Mouse (Mus musculus) T-helper 2 cell (primary cell): ENCODE measurements at regions not wholly inside any gene's neighbourhood (a gene's known extent, or its start where the extent isn't known, plus 50 kb on each side); places are given as distances from the start of the nearest gene placed in this dataset.

Experiments
- in situ Hi-C: fragments of 300-600 bp; cut with MboI, MseI; formaldehyde crosslinking; loops from one replicate; pipeline ENCODE4 v1.15.1; 2025; ENCODE audit warnings: high pct_unique_total_duplicates

DNA sequence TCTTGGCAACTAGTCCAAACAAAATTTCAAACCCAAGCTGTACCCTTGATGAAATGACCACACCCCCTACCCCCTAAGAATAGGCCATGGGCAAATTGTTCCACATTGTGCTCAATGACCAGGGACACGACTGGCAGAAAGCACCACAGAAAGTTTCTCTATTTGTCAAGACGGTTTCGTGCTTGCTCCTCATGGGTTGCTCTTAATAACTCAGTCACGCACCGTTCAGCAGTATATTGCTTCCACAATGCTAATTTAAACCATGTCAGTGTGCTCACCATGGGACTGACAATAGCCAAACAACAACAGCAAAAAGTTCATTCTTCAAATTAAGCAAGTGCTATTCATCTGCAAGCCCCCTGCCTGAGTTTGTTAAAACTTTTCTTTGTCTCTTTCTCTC lies 444.6 kb downstream of the Wdr11 start:
- in situ Hi-C loops: no loop called here

DNA sequence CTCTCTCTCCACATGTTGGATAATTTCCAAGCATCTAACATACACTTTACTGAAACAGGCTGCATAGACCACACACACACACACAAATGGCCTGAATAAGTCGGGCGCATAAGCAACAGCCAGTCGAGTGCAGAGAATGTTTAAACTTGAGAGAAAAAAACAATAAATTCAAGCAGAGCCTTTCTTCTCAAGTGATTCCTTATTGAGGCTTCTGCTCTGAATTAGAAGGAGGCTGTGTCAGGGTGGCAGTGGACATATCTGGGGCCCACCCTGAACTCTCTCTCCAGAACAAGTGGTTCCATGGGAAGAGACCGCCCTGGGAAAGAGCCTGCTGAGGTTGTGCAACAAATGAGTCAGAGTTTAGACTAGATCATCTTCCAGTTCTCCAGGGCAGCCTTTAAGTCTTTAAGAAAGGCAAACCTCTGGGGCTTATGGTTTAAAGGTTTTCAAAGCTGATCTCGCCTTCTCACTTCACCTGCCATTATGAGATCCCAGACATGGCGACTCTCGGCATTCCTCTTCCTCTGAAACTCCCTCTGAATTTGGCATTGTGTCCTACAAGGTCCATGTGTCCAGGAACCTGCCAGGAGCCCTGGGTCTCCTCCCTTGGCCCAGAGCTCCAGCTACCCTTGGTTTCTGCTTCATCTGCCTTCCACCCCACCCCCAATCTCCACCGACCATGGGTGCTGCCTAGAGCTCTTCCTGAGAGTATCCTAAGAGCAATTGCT lies 445.3 kb downstream of the Wdr11 start:
- in situ Hi-C loops: no loop called here

DNA sequence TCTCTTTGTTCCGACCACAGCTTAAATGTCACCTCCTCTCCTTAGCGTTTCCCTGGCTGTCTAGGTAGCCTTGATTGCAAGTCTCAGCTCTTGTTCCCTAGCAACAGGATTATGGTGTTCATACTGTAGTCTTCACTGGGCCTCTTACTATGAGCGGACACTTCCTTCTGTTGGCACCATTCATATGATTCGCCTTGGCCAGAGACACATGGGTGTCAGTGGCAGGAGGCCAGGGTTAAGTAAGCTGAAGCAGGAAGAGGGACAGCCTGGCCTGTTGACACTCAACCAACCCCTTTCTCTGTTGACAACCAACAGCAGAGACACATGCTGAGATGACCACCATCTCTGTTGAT lies 445.9 kb downstream of the Wdr11 start:
- in situ Hi-C loops: no loop called here

DNA sequence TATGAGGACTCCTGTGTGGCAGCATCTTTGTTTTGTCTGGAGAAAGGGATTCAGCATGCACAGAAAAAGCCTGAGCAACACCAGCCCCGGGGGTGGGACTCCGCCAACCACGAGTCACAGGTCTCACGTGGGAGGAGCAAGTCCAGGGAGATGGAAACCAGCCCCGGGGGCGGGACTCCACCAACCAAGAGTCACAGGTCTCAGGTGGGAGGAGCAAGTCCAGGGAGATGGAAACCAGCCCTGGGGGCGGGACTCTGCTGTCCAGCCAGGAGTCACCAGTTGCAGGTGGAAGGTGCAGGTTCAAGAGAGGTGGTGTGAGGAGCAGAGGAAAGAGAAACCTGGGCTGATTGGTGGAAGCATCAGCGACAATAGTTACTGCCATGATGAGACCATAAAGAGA lies 448.9 kb downstream of the Wdr11 start:
- in situ Hi-C loops: loop anchor here (10.0 kb wide), 1 partner anchor 924 kb away; no protein-coding TSS in a partner anchor

DNA sequence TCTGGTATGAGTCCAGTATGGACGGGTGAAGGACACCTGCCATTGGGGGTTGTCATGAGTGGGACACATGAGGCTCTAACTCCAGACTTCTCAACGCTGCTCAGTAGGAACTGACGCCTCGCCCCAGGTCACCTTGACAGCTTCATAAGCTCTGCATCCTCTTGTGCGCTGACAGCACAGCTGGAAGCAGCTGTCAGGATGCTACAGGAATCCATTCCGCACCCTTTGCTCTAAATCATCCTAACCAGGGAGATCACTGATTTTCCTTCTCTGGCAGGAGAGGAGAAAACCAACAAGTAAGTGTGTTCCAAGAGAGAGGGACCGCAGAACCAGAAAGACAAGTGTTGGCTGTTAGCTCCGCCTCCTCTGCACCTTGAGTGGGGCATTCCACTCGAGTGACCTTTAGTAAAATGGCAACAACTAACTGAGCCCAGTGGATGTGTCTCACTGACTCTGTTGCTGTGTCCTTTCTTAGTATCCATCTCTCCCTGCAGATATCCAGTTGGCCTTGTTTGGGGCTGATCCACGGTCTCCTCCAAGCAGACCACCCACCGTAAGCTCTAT lies 449.8 kb downstream of the Wdr11 start:
- in situ Hi-C loops: loop anchor here (10.0 kb wide), 1 partner anchor 923 kb away; no protein-coding TSS in a partner anchor

DNA sequence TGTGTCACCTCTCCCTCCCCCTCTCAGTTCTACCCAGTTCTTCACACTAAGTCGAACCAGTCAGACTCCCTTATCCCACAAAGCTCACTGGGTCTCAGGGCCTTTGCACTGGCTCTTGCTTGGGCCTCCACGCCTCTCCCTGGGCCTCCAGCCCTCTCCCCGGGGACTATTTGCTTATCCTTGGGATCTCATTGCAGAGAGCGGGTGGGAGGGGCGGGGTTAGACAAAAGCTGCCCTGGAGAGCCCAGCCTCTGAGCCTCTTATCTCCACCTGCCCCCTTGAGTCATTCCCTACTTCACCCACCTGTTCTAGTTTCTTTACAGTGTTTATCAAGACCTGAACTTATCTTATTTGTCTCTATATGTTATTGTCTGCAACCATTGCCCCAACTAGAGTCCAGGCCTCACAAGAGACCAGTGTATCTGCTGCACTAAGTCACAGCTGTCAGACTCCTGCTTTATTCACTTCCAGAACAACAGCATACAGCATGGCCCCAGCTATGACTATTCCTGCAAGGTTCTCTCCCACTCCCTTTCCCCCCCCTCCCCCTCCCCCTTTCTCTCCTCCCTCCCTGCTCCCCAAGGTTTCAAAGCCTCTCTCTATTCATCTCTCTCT lies 450.7 kb downstream of the Wdr11 start:
- in situ Hi-C loops: loop anchor here (10.0 kb wide), 1 partner anchor 922 kb away; no protein-coding TSS in a partner anchor

DNA sequence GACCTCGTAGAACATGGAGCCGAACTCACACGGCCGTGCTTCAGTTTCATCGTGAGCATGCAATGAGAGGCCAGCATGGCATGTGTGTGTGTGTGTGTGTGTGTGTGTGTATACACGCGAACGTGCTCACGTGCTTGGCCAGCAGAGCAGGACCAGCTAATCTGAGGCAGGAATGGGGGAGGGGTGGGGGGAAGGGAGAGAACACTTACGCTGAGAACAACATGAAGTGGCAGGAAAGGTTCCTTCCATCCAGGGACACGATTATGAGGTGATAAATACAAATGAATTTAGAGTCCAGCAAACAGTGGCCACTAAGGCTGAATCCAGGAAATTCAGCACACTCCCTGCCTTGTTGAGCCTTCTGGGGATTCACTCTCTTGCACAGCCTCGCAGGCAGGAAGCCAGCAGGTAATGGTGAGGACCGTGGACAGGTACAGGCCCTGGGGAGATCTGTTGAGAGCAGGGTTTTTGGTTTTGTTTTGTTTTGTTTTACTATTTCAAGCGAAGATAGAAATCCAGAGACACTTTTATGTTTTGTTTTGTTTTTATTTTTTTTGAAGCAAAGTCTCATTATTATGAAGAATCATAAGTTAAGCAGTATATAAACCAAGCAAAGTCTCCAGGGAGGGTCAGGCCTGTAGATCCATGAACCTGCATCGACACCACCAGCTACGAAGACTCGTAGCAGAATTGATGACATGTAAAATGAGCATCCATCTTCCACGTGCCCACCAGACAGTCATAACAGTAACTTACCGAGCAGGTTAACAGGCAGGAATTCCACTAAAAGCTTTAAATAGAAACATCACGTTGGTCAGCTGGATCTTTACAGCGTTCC lies 452.0 kb downstream of the Wdr11 start:
- in situ Hi-C loops: loop anchor here (10.0 kb wide), 1 partner anchor 921 kb away; no protein-coding TSS in a partner anchor

DNA sequence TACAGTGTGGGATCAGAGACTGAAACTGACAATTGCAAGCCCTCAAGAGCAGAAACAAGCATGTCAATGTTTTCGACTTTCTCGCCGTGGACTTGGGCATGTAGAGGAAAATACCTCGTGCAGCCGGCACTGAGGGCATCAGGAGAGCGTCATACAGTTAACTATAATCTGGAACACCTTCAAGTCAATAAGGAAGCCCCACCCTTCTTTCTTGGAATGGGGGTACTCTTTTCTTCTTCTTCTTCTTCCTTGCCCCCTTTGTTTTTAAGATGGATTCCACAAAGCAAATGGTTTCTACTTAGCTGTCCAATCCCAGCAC lies 452.5 kb downstream of the Wdr11 start:
- in situ Hi-C loops: loop anchor here (10.0 kb wide), 1 partner anchor 921 kb away; no protein-coding TSS in a partner anchor

DNA sequence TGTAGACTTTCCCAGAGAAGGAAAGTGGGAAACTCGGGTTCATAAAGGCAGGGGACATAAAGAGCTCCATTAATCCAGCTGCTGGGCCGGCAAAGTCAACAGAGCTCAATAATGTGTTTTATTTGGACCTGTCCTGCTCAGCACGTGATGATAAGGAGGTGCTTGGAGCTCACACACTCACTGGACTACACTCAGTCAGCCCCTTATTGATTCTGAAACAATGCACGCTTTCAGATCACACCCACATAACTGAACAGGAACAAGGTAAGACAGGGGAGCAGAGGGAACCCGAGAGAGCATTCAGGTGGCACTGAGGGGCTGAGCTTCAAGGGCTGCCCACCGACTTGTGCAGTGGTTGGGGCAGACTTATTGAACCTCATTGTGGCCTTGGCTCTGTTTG lies 452.9 kb downstream of the Wdr11 start:
- in situ Hi-C loops: loop anchor here (10.0 kb wide), 1 partner anchor 920 kb away; no protein-coding TSS in a partner anchor

DNA sequence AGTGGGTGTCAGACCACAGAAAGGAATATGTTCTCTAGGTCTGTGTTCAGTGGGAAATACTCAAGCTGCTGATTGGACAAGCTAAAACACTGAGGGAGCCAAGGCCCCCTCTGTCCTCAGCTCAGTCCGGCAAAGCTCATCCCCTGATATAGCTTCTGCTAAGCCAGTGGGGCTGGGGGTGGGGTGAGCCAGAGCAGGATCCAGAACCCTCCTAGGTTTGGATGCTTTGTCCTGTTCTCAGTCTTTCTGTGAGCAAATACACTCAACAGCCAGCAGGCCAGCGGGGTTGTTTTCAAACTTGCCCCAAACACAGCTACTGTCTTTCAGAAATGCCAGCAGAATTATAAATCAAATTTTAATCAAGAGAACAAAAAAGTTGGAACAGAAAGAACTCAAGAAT lies 454.4 kb downstream of the Wdr11 start:
- in situ Hi-C loops: loop anchor here (10.0 kb wide), 1 partner anchor 919 kb away; no protein-coding TSS in a partner anchor

DNA sequence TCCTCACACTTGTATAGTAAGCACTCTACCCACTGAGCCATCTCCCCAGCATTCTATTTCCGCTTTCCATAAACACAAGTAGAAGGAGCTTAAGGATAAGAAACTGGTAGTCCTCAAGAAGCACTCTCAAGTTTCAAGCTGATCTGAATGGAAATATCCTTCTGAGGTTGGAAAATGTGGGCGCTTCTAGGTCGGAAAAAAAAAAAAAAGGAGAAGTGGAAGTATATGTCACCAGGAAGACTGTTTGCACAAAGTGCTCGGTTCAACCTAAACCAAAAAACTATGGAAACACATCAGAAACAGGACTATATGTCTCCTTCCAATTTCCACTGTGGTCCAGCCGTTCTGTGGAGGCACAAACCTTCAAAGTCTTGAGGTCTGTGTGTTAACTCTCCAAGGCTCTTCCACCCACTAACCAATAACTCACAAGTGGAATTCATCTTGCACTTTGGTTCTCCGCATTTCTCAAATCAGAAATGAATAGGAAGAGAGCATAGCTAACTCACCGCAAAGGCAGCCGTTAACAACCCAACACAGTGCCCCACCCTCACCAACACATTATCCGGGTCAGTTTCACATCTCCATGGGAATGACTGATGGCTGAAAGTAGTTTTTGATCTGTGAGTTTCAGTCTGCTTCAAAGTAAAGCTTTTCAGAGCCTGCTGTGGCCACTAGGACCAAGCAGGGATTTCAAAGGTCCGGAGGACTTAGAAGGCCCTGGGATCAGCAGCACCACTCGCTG lies 455.8 kb downstream of the Wdr11 start:
- in situ Hi-C loops: loop anchor here (10.0 kb wide), 1 partner anchor 917 kb away; no protein-coding TSS in a partner anchor

DNA sequence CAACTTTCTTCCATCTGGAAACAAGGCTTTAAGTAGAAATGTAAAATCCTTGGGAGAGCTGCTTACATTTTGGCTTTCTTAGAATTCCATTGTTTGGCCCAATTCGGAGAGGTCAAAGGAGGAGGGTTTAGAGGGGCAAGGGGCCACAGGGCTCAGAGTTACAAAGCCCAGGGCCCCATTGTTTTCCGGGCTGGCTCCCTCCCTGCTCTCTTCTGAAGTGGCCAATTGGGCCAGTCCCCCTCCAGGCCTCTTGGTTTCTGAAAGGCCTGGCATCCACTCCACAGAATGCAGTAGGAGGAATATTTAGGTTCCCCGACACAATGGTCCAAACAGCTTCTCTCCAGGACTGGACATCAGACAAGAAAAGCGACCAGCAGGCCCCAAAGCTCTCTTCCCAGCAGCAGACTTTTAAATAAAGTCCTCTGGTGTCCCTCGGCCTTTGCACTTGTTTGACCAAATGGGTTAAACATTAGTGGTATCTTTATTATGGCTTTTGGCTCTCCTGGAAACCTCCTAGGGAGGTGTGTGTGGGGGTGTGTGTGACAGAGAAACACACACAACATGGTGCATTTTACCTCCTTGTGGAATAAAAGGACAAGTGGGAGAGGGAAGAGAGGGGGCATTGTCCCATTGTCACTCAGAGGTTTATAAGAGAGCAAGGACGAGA lies 456.6 kb downstream of the Wdr11 start:
- in situ Hi-C loops: loop anchor here (10.0 kb wide), 1 partner anchor 917 kb away; no protein-coding TSS in a partner anchor

DNA sequence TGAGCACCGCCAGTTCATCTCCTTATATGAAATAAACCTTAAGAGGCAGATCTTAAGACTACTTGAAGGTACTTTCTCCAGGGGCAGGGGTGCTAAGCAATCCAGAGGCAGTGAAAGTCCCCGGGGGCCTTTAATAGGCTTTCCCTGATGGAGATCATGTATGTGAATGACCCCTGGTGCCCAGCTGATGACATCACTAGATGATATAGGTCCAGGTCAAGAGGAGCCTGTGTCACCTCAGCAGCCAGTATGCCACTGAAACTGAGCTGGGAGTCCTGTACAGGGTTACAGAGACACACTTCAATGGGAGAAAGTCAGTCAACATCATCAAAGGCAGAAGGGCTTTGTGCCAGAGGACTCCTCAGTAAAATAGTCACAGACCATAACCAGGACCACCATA lies 457.8 kb downstream of the Wdr11 start:
- in situ Hi-C loops: loop anchor here (10.0 kb wide), 1 partner anchor 915 kb away; no protein-coding TSS in a partner anchor

DNA sequence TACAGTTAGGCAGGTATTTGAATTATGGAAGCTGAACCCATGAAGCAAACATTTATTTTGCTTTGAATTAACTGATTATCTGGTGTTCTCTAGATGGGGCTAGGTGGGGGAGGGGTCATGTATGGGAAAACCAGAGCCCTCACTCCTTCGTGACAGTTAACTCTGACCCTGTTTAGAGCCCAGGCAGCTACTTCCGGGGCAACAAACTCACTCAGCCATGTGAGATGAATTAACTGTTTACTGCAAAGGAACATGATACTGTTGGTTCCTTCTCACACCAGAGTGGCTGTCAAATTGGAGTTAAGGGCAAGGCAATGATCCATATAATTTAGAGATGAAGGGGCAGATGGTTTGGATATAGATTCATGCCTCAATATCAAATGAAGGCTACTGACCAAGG lies 458.5 kb downstream of the Wdr11 start:
- in situ Hi-C loops: no loop called here

DNA sequence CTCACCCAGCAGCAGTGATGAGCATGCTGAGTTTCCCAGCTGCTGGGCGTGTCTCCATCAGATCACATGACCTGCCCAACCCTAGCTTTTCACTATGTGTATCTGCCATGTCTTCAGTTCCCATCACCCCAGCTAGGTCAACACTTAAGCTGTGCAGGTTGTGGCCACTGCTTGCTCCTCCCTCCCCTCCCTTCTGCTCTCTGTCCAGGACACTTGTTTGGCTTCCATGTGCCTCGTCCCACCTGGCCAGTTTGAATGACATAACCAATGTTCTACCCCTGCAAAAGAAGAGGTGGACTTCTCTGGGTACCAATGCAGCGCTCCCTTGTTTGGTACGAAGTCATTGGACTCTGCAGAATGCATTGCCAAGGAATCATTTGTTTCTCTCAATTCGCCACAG lies 460.7 kb downstream of the Wdr11 start:
- in situ Hi-C loops: no loop called here

DNA sequence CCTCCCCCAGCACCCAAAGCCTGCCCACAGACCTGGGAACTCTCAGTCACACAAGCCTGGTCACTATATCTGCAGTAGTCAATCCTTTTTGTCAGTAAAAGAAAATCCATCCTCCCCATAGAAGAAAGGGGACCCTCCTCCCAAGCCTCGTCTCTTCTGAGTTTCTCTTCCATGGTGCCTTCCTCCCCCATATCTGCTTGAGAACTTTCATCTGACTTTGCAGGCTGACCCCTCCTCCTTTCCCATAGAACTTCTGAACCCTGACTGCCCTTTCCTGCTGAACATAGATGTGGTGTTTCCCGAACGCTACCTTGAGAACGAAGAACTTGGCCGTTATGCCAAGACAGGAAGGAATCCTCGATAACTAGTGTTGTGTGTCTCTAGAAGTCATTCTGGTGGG lies 462.5 kb downstream of the Ate1 start:
- in situ Hi-C loops: no loop called here

DNA sequence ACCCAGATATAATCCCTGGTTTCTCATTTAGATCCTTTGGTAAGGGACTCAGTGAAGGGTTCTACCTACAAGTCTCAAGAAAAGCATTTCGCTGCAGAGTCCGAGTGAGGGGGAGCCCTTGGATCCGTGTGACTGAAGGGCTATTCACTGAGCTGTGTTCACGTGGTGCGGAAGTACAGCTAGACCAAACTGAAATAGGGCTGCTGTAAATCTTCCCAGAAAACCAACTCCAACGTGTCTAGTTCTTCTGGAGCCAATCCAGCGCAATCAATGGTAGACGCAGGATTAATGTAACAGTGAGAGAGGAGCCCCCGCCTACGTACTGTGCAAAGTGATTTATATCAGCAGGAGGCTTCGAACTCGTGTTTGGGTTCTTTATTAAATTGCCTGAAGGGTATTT lies 461.9 kb downstream of the Ate1 start:
- in situ Hi-C loops: no loop called here

DNA sequence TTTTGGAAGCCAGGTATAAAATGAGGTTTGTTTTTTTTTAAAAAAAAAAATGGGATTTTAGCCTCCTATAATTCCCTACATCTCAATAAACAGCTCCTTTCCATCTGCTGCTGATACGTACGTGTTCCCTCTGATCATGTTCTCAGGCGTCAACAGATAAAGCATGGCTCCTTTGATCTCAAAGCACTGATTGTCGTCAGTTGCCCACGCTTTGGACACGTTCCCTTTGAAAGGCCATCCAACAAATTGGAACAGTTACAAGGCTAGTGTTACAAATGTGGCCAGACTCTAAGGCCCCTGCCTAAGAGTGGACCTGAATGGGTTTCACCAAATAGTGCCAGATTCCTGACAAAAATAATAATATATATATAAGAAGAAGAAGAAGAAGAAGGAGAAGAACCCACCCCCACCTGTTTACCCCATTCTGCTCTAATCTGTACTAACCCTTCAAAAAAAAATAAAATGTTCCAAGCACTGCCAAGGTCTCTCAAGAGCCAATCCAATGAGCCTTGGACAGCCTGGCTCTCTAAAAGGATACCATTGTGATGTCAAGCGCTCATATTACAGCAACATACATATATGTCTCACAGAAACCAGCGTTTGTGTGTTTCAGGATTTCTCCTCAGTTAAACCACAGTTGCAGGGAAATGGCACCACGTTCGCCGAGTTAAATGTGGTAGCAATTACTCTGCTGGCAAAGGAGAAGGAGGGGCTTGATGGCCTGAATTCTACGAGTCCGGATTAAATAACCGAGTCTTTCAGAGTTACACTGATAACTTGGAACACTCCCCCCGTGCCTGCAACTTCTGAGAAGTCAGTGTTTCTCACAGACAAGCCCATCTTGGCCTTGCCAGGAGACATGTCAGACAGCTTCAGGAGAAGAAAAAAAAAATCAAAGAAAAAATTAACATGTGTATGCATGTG lies 460.2 kb downstream of the Ate1 start:
- in situ Hi-C loops: no loop called here

DNA sequence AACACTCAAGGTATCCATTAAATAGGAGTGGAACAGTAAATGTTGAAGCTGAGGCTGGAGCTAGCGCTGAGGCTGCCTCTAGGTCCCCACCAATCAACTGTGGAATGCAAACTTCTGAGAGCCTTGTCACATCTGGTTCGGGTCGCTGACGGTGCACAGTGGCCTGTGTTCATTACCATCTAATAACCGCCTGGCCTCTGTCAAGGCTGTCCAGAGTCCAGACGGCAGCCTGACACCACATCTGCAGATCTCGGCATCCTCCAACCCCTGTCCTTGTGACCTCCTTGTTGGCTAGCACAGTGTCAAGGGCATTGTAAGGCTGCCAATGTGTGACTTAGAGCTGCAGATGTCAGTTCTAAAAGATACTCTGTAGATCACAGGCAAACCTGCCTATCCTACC lies 455.7 kb downstream of the Ate1 start:
- in situ Hi-C loops: no loop called here

DNA sequence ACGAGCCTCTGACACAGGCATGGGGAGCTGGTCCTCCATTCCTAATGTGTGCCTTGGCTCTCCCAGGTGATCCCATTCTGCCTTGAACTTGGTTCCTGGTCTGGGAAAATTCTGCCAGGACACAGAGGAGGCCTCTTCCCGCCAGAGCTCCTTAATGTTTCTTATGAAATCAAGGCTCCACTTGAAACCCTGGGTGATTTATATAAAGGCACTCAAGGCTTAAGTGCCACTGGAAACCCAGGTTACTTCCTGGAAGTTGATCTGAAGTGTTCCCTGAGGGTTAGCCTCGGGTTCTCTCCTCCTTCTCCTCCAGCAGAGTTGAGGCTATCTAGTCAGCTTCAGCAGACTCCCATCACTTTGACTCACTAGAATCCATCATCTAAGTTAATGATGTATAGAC lies 451.9 kb downstream of the Ate1 start:
- in situ Hi-C loops: no loop called here
